Mouse (Mus musculus): Measurements from ENCODE around the gene Pbx1. TPM values are rescaled to one million over a fixed set of nuclear protein-coding genes. Genes with fewer than 3 reads are reported as not detected.

Pbx1 gene
- polyA plus RNA-seq, 1 experiment: 56.8 TPM

- DNase-seq: no peak
- 47% methylated on average over 23 of the region's 23 CpGs for WGBS
Observed at GRCm38 (mm10) chr1:168163521-168164233, 268.4 kb downstream of the Pbx1 start.

DNA sequence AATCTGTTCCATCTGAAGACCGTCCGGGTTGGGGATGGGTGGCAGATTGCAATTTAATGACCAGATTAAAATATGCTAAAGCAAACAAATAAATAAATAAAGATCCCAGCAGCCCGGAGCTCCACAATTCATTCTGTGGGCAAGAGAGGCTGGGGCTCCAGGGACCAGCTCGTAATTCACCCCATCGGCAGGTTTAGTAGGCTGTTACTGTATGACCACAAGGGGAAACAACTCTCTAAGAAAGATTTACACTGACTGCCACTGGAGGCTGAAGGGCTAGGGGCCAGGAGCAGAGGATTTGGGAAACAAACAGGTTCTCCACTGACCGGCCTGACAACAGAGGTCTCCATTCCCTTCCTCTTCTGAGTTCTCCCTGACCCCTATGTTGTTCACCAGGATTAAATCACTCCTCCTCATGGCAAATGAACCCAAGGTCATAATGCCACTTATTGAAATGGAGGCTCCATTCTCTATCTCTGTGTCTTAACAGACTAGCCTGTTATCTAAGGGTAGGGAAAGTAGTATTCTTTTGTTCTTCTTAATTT lies 292.9 kb downstream of the Pbx1 start:
- no peak overlapping the region for H3K4me3 ChIP-seq (replicated peaks; ENCODE audit: extremely low read depth, low read depth, low read length)
- no peaks in the 10 kb centered on the region for H3K4me1 ChIP-seq (ENCODE audit: control insufficient read depth, insufficient read depth, low read length)
- 86% methylated on average over 6 of the region's 6 CpGs for WGBS
- TF ChIP-seq POLR2A (IDR thresholded peaks at IDR 0.05; ENCODE audit: borderline replicate concordance, extremely low read depth, low read depth, low read length): no peak
- TF ChIP-seq CTCF (IDR thresholded peaks at IDR 0.05; ENCODE audit: insufficient read depth, low read length): no peak
- no peak for DNase-seq

More at GRCm38 (mm10) chr1:168163521-168164233, 268.4 kb downstream of the Pbx1 start:
- Histone ChIP-seq H3K4me1 (ENCODE audit: control insufficient read depth, insufficient read depth, low read length) (peaks cover 10% of the 10 kb centered on the region), H3K4me3 (replicated peaks; ENCODE audit: extremely low read depth, low read depth, low read length) (no peak overlapping the region)
- TF ChIP-seq POLR2A (IDR thresholded peaks at IDR 0.05; ENCODE audit: borderline replicate concordance, extremely low read depth, low read depth, low read length) (no peak), CTCF (IDR thresholded peaks at IDR 0.05; ENCODE audit: insufficient read depth, low read length) (no peak)

- H3K4me1 ChIP-seq (ENCODE audit: control insufficient read depth, insufficient read depth, low read length): no peaks in the 10 kb centered on the region
- WGBS: 88% methylated on average over 4 of the region's 4 CpGs
Observed at GRCm38 (mm10) chr1:168138669-168139068, 293.4 kb downstream of the Pbx1 start.

DNA sequence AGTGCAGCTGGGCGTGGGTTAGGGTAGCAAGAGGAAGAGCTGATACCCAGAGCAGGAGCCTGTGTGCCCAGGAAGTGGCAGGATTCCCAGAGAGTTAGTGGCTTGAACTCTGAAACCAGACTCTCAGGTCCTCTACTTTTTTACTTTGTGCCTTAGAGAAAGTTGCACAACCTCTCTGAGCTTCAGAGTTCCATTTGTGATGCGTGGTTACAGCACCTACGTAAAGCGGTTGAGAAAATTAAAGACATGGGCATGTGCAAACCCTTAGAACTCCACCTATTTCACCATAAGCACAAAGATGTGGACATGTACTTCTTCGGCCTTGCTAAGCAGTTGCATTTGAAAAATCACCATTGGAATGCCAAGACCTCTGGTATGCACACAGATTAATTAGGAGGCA lies 294.2 kb downstream of the Pbx1 start:
- DNase-seq: no peak
- WGBS: 92% methylated on average over 5 of the region's 5 CpGs
- no peak for TF ChIP-seq CTCF (IDR thresholded peaks at IDR 0.05; ENCODE audit: insufficient read depth, low read length)
- TF ChIP-seq POLR2A (IDR thresholded peaks at IDR 0.05; ENCODE audit: borderline replicate concordance, extremely low read depth, low read depth, low read length): no peak
- no peaks in the 10 kb centered on the region for H3K4me1 ChIP-seq (ENCODE audit: control insufficient read depth, insufficient read depth, low read length)
- no peak overlapping the region for H3K4me3 ChIP-seq (replicated peaks; ENCODE audit: extremely low read depth, low read depth, low read length)

More at GRCm38 (mm10) chr1:168138669-168139068, 293.4 kb downstream of the Pbx1 start:
- no peak for TF ChIP-seq CTCF (IDR thresholded peaks at IDR 0.05; ENCODE audit: insufficient read depth, low read length)
- no peak for TF ChIP-seq POLR2A (IDR thresholded peaks at IDR 0.05; ENCODE audit: borderline replicate concordance, extremely low read depth, low read depth, low read length)
- no peak for DNase-seq
- H3K4me3 ChIP-seq (replicated peaks; ENCODE audit: extremely low read depth, low read depth, low read length): no peak overlapping the region

- no peak for TF ChIP-seq CTCF (IDR thresholded peaks at IDR 0.05; ENCODE audit: insufficient read depth, low read length)
- no peak for TF ChIP-seq POLR2A (IDR thresholded peaks at IDR 0.05; ENCODE audit: borderline replicate concordance, extremely low read depth, low read depth, low read length)
- H3K4me1 ChIP-seq (ENCODE audit: control insufficient read depth, insufficient read depth, low read length): no peaks in the 10 kb centered on the region
- 52% methylated on average over 7 of the region's 7 CpGs for WGBS
Observed at GRCm38 (mm10) chr1:168135545-168135944, 296.5 kb downstream of the Pbx1 start.

GRCm38 (mm10) chr1:168133696-168134095 lies 298.4 kb downstream of the Pbx1 start:
- Histone ChIP-seq H3K4me1 (ENCODE audit: control insufficient read depth, insufficient read depth, low read length) (no peaks in the 10 kb centered on the region), H3K4me3 (replicated peaks; ENCODE audit: extremely low read depth, low read depth, low read length) (no peak overlapping the region)
- TF ChIP-seq POLR2A (IDR thresholded peaks at IDR 0.05; ENCODE audit: borderline replicate concordance, extremely low read depth, low read depth, low read length) (no peak), CTCF (IDR thresholded peaks at IDR 0.05; ENCODE audit: insufficient read depth, low read length) (no peak)
- DNase-seq: no peak

More at GRCm38 (mm10) chr1:168135545-168135944, 296.5 kb downstream of the Pbx1 start:
- DNase-seq: no peak
- no peak overlapping the region for H3K4me3 ChIP-seq (replicated peaks; ENCODE audit: extremely low read depth, low read depth, low read length)

- Histone ChIP-seq H3K4me1 (ENCODE audit: control insufficient read depth, insufficient read depth, low read length) (no peaks in the 10 kb centered on the region), H3K4me3 (replicated peaks; ENCODE audit: extremely low read depth, low read depth, low read length) (no peak overlapping the region)
- WGBS: 72% methylated on average over 4 of the region's 4 CpGs
- no peak for TF ChIP-seq CTCF (IDR thresholded peaks at IDR 0.05; ENCODE audit: insufficient read depth, low read length)
- TF ChIP-seq POLR2A (IDR thresholded peaks at IDR 0.05; ENCODE audit: borderline replicate concordance, extremely low read depth, low read depth, low read length): no peak
- no peak for DNase-seq
Observed at GRCm38 (mm10) chr1:168128004-168128403, 304.1 kb downstream of the Pbx1 start.

DNA sequence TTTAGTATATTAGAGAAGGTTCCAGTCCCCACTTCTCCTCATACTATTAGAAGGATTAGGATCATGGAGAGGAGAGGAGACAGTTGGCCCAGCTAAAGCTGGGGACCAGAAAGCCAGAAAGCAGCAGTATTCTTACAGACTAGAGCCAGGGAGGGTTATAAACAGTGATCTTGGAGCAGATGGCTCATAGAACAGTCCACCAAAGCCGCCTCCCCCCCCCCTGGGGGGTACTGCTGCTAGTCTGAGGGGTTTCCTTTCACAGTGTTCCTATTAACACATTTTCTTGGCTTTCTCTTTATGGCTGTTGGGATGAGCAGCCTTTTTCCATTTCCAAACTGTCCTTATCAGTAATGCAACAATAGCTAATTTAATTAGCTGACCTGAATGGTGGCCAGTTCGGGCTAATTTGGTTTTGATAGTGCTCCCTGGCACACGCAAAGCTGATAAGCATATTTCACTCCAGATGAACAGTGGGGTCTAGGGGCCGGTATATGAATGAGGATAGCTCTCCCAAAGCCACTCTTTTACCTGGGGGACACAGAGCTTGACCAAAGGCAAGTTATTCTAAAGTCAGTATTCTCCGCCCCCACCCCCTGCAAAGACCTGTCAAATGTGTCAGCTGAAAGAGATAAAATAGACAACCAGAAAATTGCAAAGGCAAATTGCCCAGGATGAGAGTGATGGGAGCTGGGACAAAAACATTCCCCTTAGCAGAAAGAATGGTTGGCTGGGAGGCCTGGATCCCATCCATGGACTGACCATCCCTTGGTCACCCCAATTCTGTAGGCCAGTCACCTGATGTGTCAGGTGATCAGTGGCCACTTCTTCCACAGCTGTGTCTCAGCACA lies 307.2 kb downstream of the Pbx1 start:
- TF ChIP-seq CTCF (IDR thresholded peaks at IDR 0.05; ENCODE audit: insufficient read depth, low read length) (no peak), POLR2A (IDR thresholded peaks at IDR 0.05; ENCODE audit: borderline replicate concordance, extremely low read depth, low read depth, low read length) (no peak)
- WGBS: 66% methylated on average over 5 of the region's 5 CpGs
- no peak overlapping the region for H3K4me3 ChIP-seq (replicated peaks; ENCODE audit: extremely low read depth, low read depth, low read length)
- no peak for DNase-seq
- no peaks in the 10 kb centered on the region for H3K4me1 ChIP-seq (ENCODE audit: control insufficient read depth, insufficient read depth, low read length)

- Histone ChIP-seq H3K4me3 (replicated peaks; ENCODE audit: extremely low read depth, low read depth, low read length) (no peak overlapping the region), H3K4me1 (ENCODE audit: control insufficient read depth, insufficient read depth, low read length) (no peaks in the 10 kb centered on the region)
- WGBS: 84% methylated on average over 5 of the region's 5 CpGs
- DNase-seq: no peak
- no peak for TF ChIP-seq POLR2A (IDR thresholded peaks at IDR 0.05; ENCODE audit: borderline replicate concordance, extremely low read depth, low read depth, low read length)
- TF ChIP-seq CTCF (IDR thresholded peaks at IDR 0.05; ENCODE audit: insufficient read depth, low read length): no peak
Observed at GRCm38 (mm10) chr1:168118077-168118476, 314.0 kb downstream of the Pbx1 start.

Measured in lung, adult 2 months (tissue).